Mouse (Mus musculus) ES-E14 (cell line): ENCODE data around the gene Gm10160. TPM values are rescaled to one million over a fixed set of nuclear protein-coding genes. Genes with fewer than 3 reads are reported as not detected.
"Not testable (repeated sequence)": the region's sequence is repeated elsewhere in the genome, so short reads cannot be mapped to it uniquely, and the experiment has no call there.

Experiments used
- DNase-seq: peaks from one replicate; pipeline ENCODE4 v3.0.0-alpha.2; 2013; ENCODE audit warnings: low read depth, low spot score
- H3K27ac ChIP-seq: 2 replicates; pipeline ENCODE4 v1.5.1; 2012; ENCODE audit warnings: low read depth, mild to moderate bottlenecking, low read length, moderate library complexity, mixed read lengths; ENCODE audit not compliant: poor library complexity, insufficient read depth, severe bottlenecking
- H3K36me3 ChIP-seq: 2 replicates; pipeline ENCODE4 v1.6.1; 2012; ENCODE audit warnings: mild to moderate bottlenecking, low read length, moderate library complexity, mixed read lengths; ENCODE audit not compliant: control insufficient read depth, poor library complexity, insufficient read depth, severe bottlenecking
- H3K4me1 ChIP-seq, 2 experiments: fragments of 150-350 bp in 1 of 2; sonication (generic) in 1 of 2; 2 replicates each; pipeline ENCODE4 v1.6.1; 2012; ENCODE audit warnings: low read length in 2 of 2, mild to moderate bottlenecking in 1 of 2, mixed read lengths in 1 of 2; ENCODE audit not compliant: control insufficient read depth in 2 of 2, insufficient read depth in 2 of 2, poor library complexity in 1 of 2
- H3K4me3 ChIP-seq, 2 experiments: fragments of 150-350 bp in 1 of 2; sonication (generic) in 1 of 2; 2 replicates each; pipeline ENCODE4 v1.5.1; 2012; ENCODE audit warnings: low read length in 2 of 2, low read depth in 1 of 2, mild to moderate bottlenecking in 1 of 2, mixed read lengths in 1 of 2; ENCODE audit not compliant: insufficient read depth in 1 of 2, poor library complexity in 1 of 2, severe bottlenecking in 1 of 2
- H3K9ac ChIP-seq: 2 replicates; pipeline ENCODE4 v1.6.1; 2012; ENCODE audit warnings: low read depth, mild to moderate bottlenecking, low read length, mixed read lengths; ENCODE audit not compliant: poor library complexity, insufficient read depth, severe bottlenecking
- H3K9me3 ChIP-seq: fragments of 150-350 bp; sonication (generic); 2 replicates; pipeline ENCODE4 v1.6.1; 2012; ENCODE audit warnings: low read depth, mild to moderate bottlenecking, low read length; ENCODE audit not compliant: control insufficient read depth, insufficient read depth
- CHD2 ChIP-seq: IDR thresholded peaks from 2 replicates; pipeline ENCODE4 v1.6.1; 2014; ENCODE audit warnings: mild to moderate bottlenecking, low read depth, low read length, inconsistent platforms
- HCFC1 ChIP-seq: IDR thresholded peaks from 2 replicates; pipeline ENCODE4 v1.6.1; 2012; ENCODE audit warnings: low read length, inconsistent platforms, borderline replicate concordance; ENCODE audit not compliant: insufficient read depth
- MAFK ChIP-seq: IDR thresholded peaks from 2 replicates; pipeline ENCODE4 v1.6.1; 2014; ENCODE audit warnings: mild to moderate bottlenecking, low read depth, low read length, inconsistent platforms; ENCODE audit not compliant: insufficient read depth
- ZC3H11A ChIP-seq: IDR thresholded peaks from 2 replicates; pipeline ENCODE4 v1.6.1; 2012; ENCODE audit warnings: low read depth, mild to moderate bottlenecking, inconsistent platforms, low read length, borderline replicate concordance
- ZNF384 ChIP-seq: IDR thresholded peaks from 2 replicates; pipeline ENCODE4 v1.6.1; 2012; ENCODE audit warnings: low read depth, low read length, inconsistent platforms
- in situ Hi-C, 2 experiments: fragments of 600-800 bp; cut with MboI; formaldehyde crosslinking; loops; one replicate each; pipeline ENCODE4 v1.15.1; 2025; ENCODE audit warnings: low sequenced_read_pairs in 2 of 2, inconsistent platforms in 1 of 2; ENCODE audit not compliant: unreplicated experiment in 2 of 2
- total RNA-seq: library from RNA; depleted of rRNA; stranded (reverse); fragments of 300-350 nt; gene quantifications from 2 replicates; pipeline ENCODE4 v1.2.3, GENCODE M21; 2012

Gene Gm10160
- total RNA-seq, 1 experiment: not detected

- H3K9me3 ChIP-seq: no peaks in the 10 kb centered on the region
- no peaks in the 10 kb centered on the region for H3K4me1 ChIP-seq
- no peak overlapping the region for H3K4me3 ChIP-seq
- no peak for TF ChIP-seq CHD2
- TF ChIP-seq ZNF384: no peak
- TF ChIP-seq ZC3H11A: no peak
- TF ChIP-seq MAFK: no peak
- no peak for TF ChIP-seq HCFC1
- DNase-seq: no peak
- H3K36me3 ChIP-seq: no peaks in the 10 kb centered on the region
- in situ Hi-C loops: no loop called here
- no peak overlapping the region for H3K9ac ChIP-seq
- H3K27ac ChIP-seq: no peak overlapping the region
Observed at GRCm38 (mm10) chr7:81840661-81841181, 14.9 kb downstream of the Gm10160 start.

- H3K4me3 ChIP-seq: no peak overlapping the region
- H3K9me3 ChIP-seq: no peaks in the 10 kb centered on the region
- TF ChIP-seq MAFK (no peak), ZC3H11A (no peak), ZNF384 (no peak), HCFC1 (no peak), CHD2 (no peak)
- H3K27ac ChIP-seq: no peak overlapping the region
- no peaks in the 10 kb centered on the region for H3K4me1 ChIP-seq
- in situ Hi-C loops: no loop called here
- H3K36me3 ChIP-seq: no peaks in the 10 kb centered on the region
- no peak overlapping the region for H3K9ac ChIP-seq
- DNase-seq: no peak
Observed at GRCm38 (mm10) chr7:81839746-81840145, 15.8 kb downstream of the Gm10160 start.

- H3K4me3 ChIP-seq, H3K9ac ChIP-seq, H3K27ac ChIP-seq, in situ Hi-C loops, H3K9me3 ChIP-seq, H3K36me3 ChIP-seq, H3K4me1 ChIP-seq, DNase-seq: not testable (repeated sequence)
Observed at GRCm38 (mm10) chr7:81837771-81838170, 17.8 kb downstream of the Gm10160 start.

GRCm38 (mm10) chr7:81835430-81835829 lies 20.2 kb downstream of the Gm10160 start:
- in situ Hi-C loops: no loop called here
- H3K4me1 ChIP-seq: no peaks in the 10 kb centered on the region
- H3K27ac ChIP-seq: no peak overlapping the region
- H3K9ac ChIP-seq: no peak overlapping the region
- DNase-seq: no peak
- H3K4me3 ChIP-seq: no peak overlapping the region
- TF ChIP-seq MAFK (no peak), HCFC1 (no peak), ZC3H11A (no peak)
- H3K9me3 ChIP-seq: no peaks in the 10 kb centered on the region
- H3K36me3 ChIP-seq: no peaks in the 10 kb centered on the region

GRCm38 (mm10) chr7:81834847-81835246 lies 20.7 kb downstream of the Gm10160 start:
- DNase-seq: no peak
- TF ChIP-seq ZC3H11A (no peak), HCFC1 (no peak), MAFK (no peak), ZNF384 (no peak), CHD2 (no peak)
- H3K4me3 ChIP-seq: no peak overlapping the region
- H3K27ac ChIP-seq: no peak overlapping the region
- H3K36me3 ChIP-seq: no peaks in the 10 kb centered on the region
- in situ Hi-C loops: no loop called here
- no peak overlapping the region for H3K9ac ChIP-seq
- H3K9me3 ChIP-seq: no peaks in the 10 kb centered on the region
- peaks cover 0 to 2% of the 10 kb centered on the region in 2 experiments; a peak in 1 of 4 replicates for H3K4me1 ChIP-seq
